Mouse (Mus musculus) testis, adult 2 months (tissue): ENCODE results near the gene Krt13. TPM values are rescaled to one million over a fixed set of nuclear protein-coding genes. Genes with fewer than 3 reads are reported as not detected.

Experiments
- H3K27ac ChIP-seq: fragments of 200-500 bp; 2 replicates; pipeline ENCODE4 v1.5.1; 2012; ENCODE audit warnings: low read depth, low read length; ENCODE audit not compliant: control insufficient read depth, insufficient read depth
- H3K27me3 ChIP-seq: fragments of 200-500 bp; 2 replicates; pipeline ENCODE4 v1.6.1; 2012; ENCODE audit warnings: mild to moderate bottlenecking, low read length, moderate library complexity; ENCODE audit not compliant: control insufficient read depth, insufficient read depth
- H3K36me3 ChIP-seq: fragments of 200-500 bp; 2 replicates; pipeline ENCODE4 v1.6.1; 2012; ENCODE audit warnings: mild to moderate bottlenecking, low read length; ENCODE audit not compliant: control insufficient read depth, insufficient read depth
- H3K4me1 ChIP-seq: fragments of 200-500 bp; 2 replicates; pipeline ENCODE4 v1.6.1; 2012; ENCODE audit warnings: low read length; ENCODE audit not compliant: control insufficient read depth, insufficient read depth
- H3K4me3 ChIP-seq: fragments of 200-500 bp; 2 replicates; pipeline ENCODE4 v1.5.1; 2012; ENCODE audit warnings: low read depth, mild to moderate bottlenecking, low read length, moderate library complexity, mixed read lengths; ENCODE audit not compliant: control insufficient read depth
- CTCF ChIP-seq: fragments of 200-500 bp; IDR thresholded peaks from 2 replicates; pipeline ENCODE4 v1.5.1; 2012; ENCODE audit warnings: low read depth, mild to moderate bottlenecking, inconsistent platforms, low read length, moderate library complexity; ENCODE audit not compliant: control insufficient read depth, insufficient read depth, insufficient replicate concordance
- POLR2A ChIP-seq: fragments of 200-500 bp; IDR thresholded peaks from 2 replicates; pipeline ENCODE4 v1.6.1; 2012; ENCODE audit warnings: low read depth, mild to moderate bottlenecking, inconsistent platforms, low read length, moderate library complexity; ENCODE audit not compliant: control insufficient read depth
- polyA plus RNA-seq: library from polyadenylated mRNA; depleted of rRNA; stranded (reverse); fragments of >200 nt; gene quantifications from 2 replicates; pipeline ENCODE4 v1.2.3, GENCODE M21; 2012; rRNA removed

Gene Krt13
- polyA plus RNA-seq, 1 experiment, result not detected

DNA sequence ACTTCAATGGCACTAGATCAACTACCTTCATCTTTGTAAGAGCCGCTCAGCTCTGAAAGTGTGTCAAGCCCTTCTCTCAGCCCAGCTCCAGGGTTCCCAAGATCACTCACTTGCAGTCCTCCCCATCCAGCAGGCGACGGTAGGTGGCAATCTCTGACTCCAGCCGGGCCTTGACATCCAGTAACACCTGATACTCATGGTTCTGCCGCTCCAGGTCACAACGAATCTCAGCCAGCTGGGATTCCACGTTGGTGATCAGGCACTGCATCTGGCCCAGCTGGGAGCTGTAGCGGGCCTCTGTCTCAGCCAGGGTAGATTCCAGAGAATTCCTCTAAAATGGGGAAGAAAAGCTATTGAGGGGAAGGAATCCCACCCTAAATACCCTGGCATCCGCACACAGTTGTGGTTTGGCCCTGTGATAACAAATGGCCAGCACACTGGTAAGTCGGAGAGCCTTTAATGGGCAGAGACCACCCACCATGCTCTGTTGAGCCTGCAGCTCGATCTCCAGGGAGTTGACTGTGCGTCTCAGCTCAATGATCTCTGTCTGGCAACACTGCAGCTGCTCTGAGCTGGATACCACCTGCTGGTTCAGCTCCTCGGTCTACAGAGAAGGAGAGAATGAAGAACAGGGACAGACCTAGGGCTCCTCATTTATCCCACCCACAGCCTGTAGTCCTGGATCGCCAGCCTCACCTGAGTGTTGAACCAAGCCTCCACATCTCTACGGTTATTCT is 18.5 kb downstream of the Krt13 start:
- Histone ChIP-seq H3K36me3 (no peaks in the 10 kb centered on the region), H3K27me3 (no peaks in the 10 kb centered on the region), H3K4me3 (no peak overlapping the region), H3K4me1 (no peaks in the 10 kb centered on the region), H3K27ac (no peak overlapping the region)
- TF ChIP-seq CTCF (no peak), POLR2A (no peak)

DNA sequence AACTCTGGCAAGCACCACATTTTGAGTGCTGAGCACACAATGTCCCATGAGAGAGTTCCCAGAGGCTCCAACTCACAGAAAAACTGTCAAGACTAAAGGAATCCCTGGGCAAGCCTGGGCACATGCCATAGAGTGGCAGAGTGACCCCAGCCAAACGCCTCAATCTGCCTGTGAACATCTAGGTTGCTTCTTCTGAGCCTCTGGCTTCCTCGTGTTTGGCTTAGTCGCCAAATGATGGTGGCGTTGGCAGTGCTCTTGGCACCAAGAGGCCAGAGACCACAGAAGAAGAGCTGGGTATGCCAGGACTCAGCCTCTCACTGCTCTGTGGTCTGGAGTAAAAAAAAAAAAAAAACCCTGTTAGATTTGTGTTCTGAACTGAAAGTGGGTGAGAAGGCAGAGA is 21.0 kb downstream of the Krt13 start:
- H3K27ac ChIP-seq, result no peak overlapping the region
- H3K4me3 ChIP-seq, result no peak overlapping the region
- no peak for TF ChIP-seq CTCF
- TF ChIP-seq POLR2A, result no peak
- H3K27me3 ChIP-seq, result no peaks in the 10 kb centered on the region
- H3K36me3 ChIP-seq, result no peaks in the 10 kb centered on the region
- H3K4me1 ChIP-seq, result no peaks in the 10 kb centered on the region

DNA sequence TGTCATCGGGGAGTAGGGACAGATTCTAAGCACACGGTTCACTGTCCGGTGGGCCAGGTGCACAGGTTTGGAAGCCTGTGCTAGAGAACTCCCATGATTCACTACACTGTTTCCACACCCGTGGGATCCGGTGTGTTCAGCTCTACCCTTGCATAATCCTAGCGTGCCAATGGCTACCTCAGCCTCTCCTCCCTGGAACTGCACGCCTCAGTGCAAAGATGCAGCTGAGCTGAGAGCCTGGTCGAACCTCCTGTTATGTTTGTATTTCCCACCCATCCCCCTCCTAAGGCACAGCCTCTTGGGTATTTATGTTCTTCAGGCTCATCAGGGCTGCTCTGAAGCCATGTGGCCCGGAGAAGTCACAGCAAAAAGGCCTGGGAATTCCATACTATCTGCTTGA is 23.5 kb downstream of the Krt13 start:
- H3K27ac ChIP-seq, result no peak overlapping the region
- H3K36me3 ChIP-seq, result no peaks in the 10 kb centered on the region
- no peak overlapping the region for H3K4me3 ChIP-seq
- TF ChIP-seq CTCF, result no peak
- TF ChIP-seq POLR2A, result no peak
- H3K27me3 ChIP-seq, result no peaks in the 10 kb centered on the region
- H3K4me1 ChIP-seq, result no peaks in the 10 kb centered on the region

DNA sequence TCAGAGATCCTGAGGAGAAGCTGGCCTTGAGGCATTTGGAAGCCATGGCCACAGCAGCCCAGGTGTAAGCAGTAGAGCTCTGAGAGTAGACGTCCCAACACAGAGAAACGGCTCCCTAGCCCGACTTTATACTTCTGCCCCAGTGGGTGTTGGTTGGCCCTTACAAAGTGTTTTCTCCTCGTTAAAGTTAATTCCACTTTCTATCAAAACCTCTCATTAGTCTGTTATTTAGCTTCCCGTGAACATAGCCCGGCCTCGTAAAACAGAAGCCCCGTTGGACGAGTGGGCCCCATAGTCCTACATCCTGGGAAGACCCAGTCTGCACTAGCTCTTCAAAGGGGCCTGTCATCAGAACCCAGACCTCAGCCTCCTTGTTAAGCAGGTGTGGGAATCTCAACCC is 25.2 kb downstream of the Krt13 start, which contains the start of gene Krt35:
TSS of gene Krt35 (minus strand) at position 101 of the 400 bp plus-strand sequence.
- no peak within 1 kb of the TSS for H3K4me3 ChIP-seq
- no peak within 1 kb of the TSS for H3K27ac ChIP-seq
- no peak for TF ChIP-seq CTCF
- TF ChIP-seq POLR2A, result no peak
- H3K36me3 ChIP-seq, result no peaks in the 10 kb centered on the region
- no peaks in the 10 kb centered on the region for H3K4me1 ChIP-seq
- H3K27me3 ChIP-seq, result no peaks in the 10 kb centered on the region

DNA sequence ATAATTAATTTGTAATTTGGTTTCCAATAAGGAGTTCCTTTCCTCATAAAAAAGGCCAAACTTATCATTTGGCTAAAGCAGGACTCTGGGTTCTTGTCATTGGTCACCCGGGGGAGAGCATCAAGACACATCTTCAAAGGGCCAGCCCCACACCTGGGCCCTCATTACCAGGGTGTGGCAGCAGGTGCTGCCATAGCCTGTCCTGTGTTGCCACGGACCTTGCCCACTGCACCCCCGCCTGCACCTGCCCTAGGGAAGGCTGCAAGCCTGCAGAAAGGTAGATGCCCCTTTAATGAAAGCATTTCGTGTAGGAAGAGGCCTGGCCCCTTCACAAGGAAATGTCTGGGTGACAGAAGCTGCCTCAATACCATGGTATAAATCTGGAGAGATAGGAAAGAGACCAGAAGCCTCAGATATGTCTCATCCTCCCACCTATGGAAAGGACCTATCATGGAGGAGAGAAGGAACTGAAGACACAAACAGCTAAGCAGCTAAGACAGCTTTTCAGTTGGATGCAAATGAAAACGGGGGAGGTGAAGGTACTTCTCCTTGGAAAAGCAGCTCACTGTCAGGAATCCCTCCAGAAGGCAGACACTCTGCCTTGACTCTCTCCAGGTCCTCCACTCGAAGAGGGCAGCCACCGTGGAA is 32.9 kb downstream of the Krt13 start:
- H3K27me3 ChIP-seq, result no peaks in the 10 kb centered on the region
- H3K27ac ChIP-seq, result no peak overlapping the region
- no peaks in the 10 kb centered on the region for H3K36me3 ChIP-seq
- TF ChIP-seq POLR2A, result no peak
- TF ChIP-seq CTCF, result no peak
- H3K4me1 ChIP-seq, result no peaks in the 10 kb centered on the region
- H3K4me3 ChIP-seq, result no peak overlapping the region

DNA sequence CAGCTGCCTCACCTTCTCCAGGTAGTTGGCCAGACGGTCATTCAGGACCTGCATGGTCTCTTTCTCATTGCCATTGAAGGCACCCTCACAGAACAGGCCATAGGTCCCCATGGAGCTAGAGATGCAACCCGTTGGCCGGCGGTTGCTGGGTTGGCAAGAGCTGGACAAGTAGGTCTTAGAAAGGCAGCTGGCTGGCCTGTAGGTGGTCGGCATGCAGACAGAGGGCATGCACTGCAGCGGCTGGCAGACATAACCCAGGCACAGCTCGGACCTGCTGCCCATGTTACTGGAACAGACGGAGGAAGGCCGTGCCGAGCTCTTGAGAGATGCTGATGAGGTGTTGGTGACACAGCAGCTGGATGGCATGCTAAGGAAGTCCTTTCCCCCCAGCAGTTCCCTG is 33.5 kb downstream of the Krt13 start, which contains the start of gene Krt32:
TSS of gene Krt32 (minus strand) at position 366 of the 400 bp plus-strand sequence.
- no peaks in the 10 kb centered on the region for H3K4me1 ChIP-seq
- no peak within 1 kb of the TSS for H3K27ac ChIP-seq
- TF ChIP-seq CTCF (no peak), POLR2A (no peak)
- H3K4me3 ChIP-seq, result no peak within 1 kb of the TSS
- no peaks in the 10 kb centered on the region for H3K27me3 ChIP-seq
- no peaks in the 10 kb centered on the region for H3K36me3 ChIP-seq

DNA sequence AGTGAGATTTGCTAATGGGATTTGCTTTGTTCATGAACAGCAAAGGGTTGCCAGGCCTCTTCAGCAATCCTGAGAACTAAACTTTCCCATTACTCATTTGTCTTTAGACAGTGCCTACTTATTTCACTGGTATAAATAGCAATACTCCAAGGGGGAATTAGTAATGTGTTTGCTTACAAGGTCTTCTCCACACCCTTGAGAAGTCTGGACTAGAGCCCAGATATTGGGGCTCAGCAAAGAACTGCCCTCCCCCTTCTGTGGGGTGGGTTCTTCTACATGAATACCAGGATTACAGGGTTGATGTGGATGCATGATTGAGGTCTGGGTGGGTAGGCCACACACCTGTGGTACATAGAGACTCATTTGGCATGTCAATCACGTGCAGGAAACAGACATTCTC is 47.5 kb downstream of the Krt13 start:
- TF ChIP-seq CTCF (no peak), POLR2A (no peak)
- Histone ChIP-seq H3K27me3 (no peaks in the 10 kb centered on the region), H3K4me1 (no peaks in the 10 kb centered on the region), H3K36me3 (no peaks in the 10 kb centered on the region), H3K27ac (no peak overlapping the region), H3K4me3 (no peak overlapping the region)

Other genes starting within 250 kb of the Krt13 start
- not detected in 2 replicates for gene Krtap9-1, start 248.2 kb downstream of the Krt13 start, polyA plus RNA-seq
- gene Gm11567, start 242.4 kb downstream of the Krt13 start, polyA plus RNA-seq, result not detected in 2 replicates
- not detected in 2 replicates for gene Krtap31-1, start 213.6 kb downstream of the Krt13 start, polyA plus RNA-seq
- gene Gm11565, start 206.8 kb downstream of the Krt13 start, polyA plus RNA-seq, result 3.6 and 3.9 TPM in 2 replicates
- not detected in 2 replicates for gene Krtap31-2, start 185.3 kb downstream of the Krt13 start, polyA plus RNA-seq
- not detected in 2 replicates for gene Krtap9-5, start 173.1 kb downstream of the Krt13 start, polyA plus RNA-seq
- gene Krtap29-1, start 142.5 kb downstream of the Krt13 start, polyA plus RNA-seq, result 0.24 TPM in 1 of 2 replicates, not detected in the other
- gene Krtap16-1, start 135.0 kb downstream of the Krt13 start, polyA plus RNA-seq, result 0.06 and 0.12 TPM in 2 replicates
- 1.8 and 2.0 TPM in 2 replicates for gene Krtap17-1, start 127.6 kb downstream of the Krt13 start, polyA plus RNA-seq
- gene Krt33a, start 105.4 kb downstream of the Krt13 start, polyA plus RNA-seq, result not detected in 2 replicates
- gene Krt33b, start 91.7 kb downstream of the Krt13 start, polyA plus RNA-seq, result not detected in 2 replicates
- not detected in 2 replicates for gene Krt34, start 80.0 kb downstream of the Krt13 start, polyA plus RNA-seq
- gene Krt31, start 71.0 kb downstream of the Krt13 start, polyA plus RNA-seq, result 0.12 and 0.18 TPM in 2 replicates
- 1.2 TPM in 1 of 2 replicates, not detected in the other for gene Krt32, start 33.3 kb downstream of the Krt13 start, polyA plus RNA-seq
- 0.17 TPM in 1 of 2 replicates, not detected in the other for gene Krt35, start 25.3 kb downstream of the Krt13 start, polyA plus RNA-seq
- not detected in 2 replicates for gene Krt36, start 15.9 kb downstream of the Krt13 start, polyA plus RNA-seq
- 0.96 and 2.8 TPM in 2 replicates for gene Krt15, start 14.4 kb upstream of the Krt13 start, polyA plus RNA-seq
- 0.75 and 10.1 TPM in 2 replicates for gene Krt19, start 27.1 kb upstream of the Krt13 start, polyA plus RNA-seq
- not detected in 2 replicates for gene Krt9, start 71.7 kb upstream of the Krt13 start, polyA plus RNA-seq
- 1.2 TPM in 1 of 2 replicates, not detected in the other for gene Krt14, start 86.0 kb upstream of the Krt13 start, polyA plus RNA-seq
- not detected in 2 replicates for gene Krt16, start 127.3 kb upstream of the Krt13 start, polyA plus RNA-seq
- not detected in 2 replicates for gene Krt17, start 139.5 kb upstream of the Krt13 start, polyA plus RNA-seq
- gene Krt42, start 148.3 kb upstream of the Krt13 start, polyA plus RNA-seq, result not detected in 2 replicates
- gene Eif1, start 198.3 kb upstream of the Krt13 start, polyA plus RNA-seq, result 260 and 396 TPM in 2 replicates
- gene Gast, start 212.8 kb upstream of the Krt13 start, polyA plus RNA-seq, result 0.43 TPM in 1 of 2 replicates, not detected in the other
- gene Hap1, start 234.6 kb upstream of the Krt13 start, polyA plus RNA-seq, result 35.2 and 41.9 TPM in 2 replicates